Mouse (Mus musculus) kidney, embryonic 16.5 days (tissue): ENCODE data around the gene Prr14. TPM values are rescaled to one million over a fixed set of nuclear protein-coding genes. Genes with fewer than 3 reads are reported as not detected.

Source experiments
- ATAC-seq: fragments of 200-750 bp; cut with Nextera tagmentation; 2 replicates; pipeline ENCODE4 v1.8.0; 2017; ENCODE audit warnings: moderate TSS enrichment; ENCODE audit not compliant: low FRiP score, low TSS enrichment
- H3K27ac ChIP-seq: fragments of 300-500 bp; sonication (generic); 2 replicates; pipeline ENCODE4 v1.5.1; 2014; ENCODE audit warnings: low read length
- H3K27me3 ChIP-seq: fragments of 300-500 bp; sonication (generic); 2 replicates; pipeline ENCODE4 v1.6.1; 2014; ENCODE audit warnings: low read length, control low read depth, mixed read lengths; ENCODE audit not compliant: insufficient read depth
- H3K36me3 ChIP-seq: fragments of 300-500 bp; sonication (generic); 2 replicates; pipeline ENCODE4 v1.6.1; 2014; ENCODE audit warnings: low read length, control low read depth, mixed read lengths; ENCODE audit not compliant: insufficient read depth
- H3K4me1 ChIP-seq: fragments of 300-500 bp; sonication (generic); 2 replicates; pipeline ENCODE4 v1.6.1; 2014; ENCODE audit warnings: low read length, control low read depth, mixed read lengths; ENCODE audit not compliant: insufficient read depth
- H3K4me2 ChIP-seq: fragments of 300-500 bp; sonication (generic); replicated peaks from 2 replicates; pipeline ENCODE4 v1.6.1; 2014; ENCODE audit warnings: low read depth, low read length
- H3K4me3 ChIP-seq: fragments of 300-500 bp; sonication (generic); 2 replicates; pipeline ENCODE4 v1.5.1; 2014; ENCODE audit warnings: mild to moderate bottlenecking, low read length
- H3K9ac ChIP-seq: fragments of 300-500 bp; sonication (generic); replicated peaks from 2 replicates; pipeline ENCODE4 v1.6.1; 2014; ENCODE audit warnings: low read length
- H3K9me3 ChIP-seq: fragments of 300-500 bp; sonication (generic); 2 replicates; pipeline ENCODE4 v1.6.1; 2016; ENCODE audit warnings: low read length, control low read depth
- WGBS: fragments of 180-500 bp; shearing (Covaris S2); extraction: QIAGEN DNeasy Blood & Tissue Kit; methylation state at CpG from one replicate; pipeline ENCODE4 v1.1.7; 2014; 5-methylcytosine and 5-hydroxymethylcytosine counted together
- polyA plus RNA-seq: library from polyadenylated mRNA; unstranded; fragments of >200 nt; fragmentation: Nextera tagmentation; extraction: Ambion mirVana; gene quantifications from 2 replicates; pipeline ENCODE4 v1.2.1, GENCODE M21; 2015

Prr14 gene
- polyA plus RNA-seq, 1 experiment from 2014 or later: 41.9 TPM

DNA sequence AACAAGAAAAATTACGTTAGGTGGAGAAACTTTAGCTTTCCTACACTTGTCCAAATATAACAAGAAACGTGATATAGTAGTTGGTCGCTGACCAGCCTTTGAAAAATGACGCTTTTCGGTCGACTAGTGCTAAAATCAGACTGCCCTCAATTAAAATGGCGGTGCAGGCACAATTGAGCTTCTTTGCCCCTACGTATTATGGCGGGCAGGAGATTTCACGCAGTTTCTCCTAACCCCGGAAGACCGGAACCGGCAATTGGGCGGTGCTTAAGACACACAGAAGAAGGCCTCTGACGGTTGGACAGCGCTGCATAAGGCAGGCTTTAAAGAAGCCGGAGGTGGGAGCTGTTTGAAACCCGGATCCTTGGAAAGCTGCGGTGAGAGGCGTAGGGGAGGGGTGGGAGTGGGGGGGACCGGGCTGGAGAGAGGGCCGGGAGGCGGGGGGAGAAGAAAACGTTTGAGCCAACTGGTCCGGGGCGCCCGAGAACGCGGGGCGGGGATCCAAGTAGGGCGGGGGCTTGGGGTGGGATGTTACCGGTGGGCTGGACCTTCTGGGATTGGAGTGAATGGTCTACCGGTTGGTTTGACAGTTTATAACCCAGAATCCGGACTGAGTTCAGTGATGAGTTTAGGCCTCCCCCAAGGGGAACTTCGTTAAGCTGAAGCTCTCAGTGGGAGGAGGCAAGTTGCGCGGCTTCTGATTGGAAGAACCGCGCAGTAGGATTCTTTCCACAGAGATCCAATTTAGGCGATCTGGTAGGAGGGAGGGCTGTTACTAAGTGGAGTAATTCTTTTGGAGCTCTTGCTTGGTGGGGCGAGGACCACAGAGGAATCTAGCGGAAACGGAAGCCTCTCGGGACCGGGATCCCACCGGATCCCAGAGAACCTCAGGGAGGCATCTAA is 11.6 kb downstream of the Prr14 start:
- Histone ChIP-seq H3K9ac (peak overlapping the region; percentile 93), H3K4me2 (peak overlapping the region; percentile 88), H3K9me3 (peaks cover 3% of the 10 kb centered on the region; the same call in 1 of the 2 replicates), H3K36me3 (peaks cover 43% of the 10 kb centered on the region), H3K4me3 (peak overlapping the region; percentile 67), H3K4me1 (peaks cover 15% of the 10 kb centered on the region), H3K27ac (peak overlapping the region; percentile 99), H3K27me3 (no peaks in the 10 kb centered on the region)
- peak; percentile 94 for ATAC-seq
- WGBS: under 1% methylated on average over 46 of the region's 46 CpGs

GRCm38 (mm10) chr7:127471646-127472010 is 12.2 kb downstream of the Prr14 start:
- Histone ChIP-seq H3K4me2 (peak overlapping the region; percentile 88), H3K36me3 (peaks cover 47% of the 10 kb centered on the region), H3K27me3 (no peaks in the 10 kb centered on the region), H3K9me3 (peaks cover 3% of the 10 kb centered on the region; the same call in 1 of the 2 replicates), H3K9ac (peak overlapping the region; percentile 93), H3K4me3 (peak overlapping the region; percentile 67), H3K4me1 (peaks cover 15% of the 10 kb centered on the region), H3K27ac (peak overlapping the region; percentile 99)
- 1% methylated on average over 25 of the region's 25 CpGs for WGBS
- ATAC-seq: peak; percentile 35

GRCm38 (mm10) chr7:127472060-127472459 is 12.6 kb downstream of the Prr14 start:
- Histone ChIP-seq H3K27ac (peak overlapping the region; percentile 99), H3K9me3 (peaks cover 3% of the 10 kb centered on the region; the same call in 1 of the 2 replicates), H3K27me3 (no peaks in the 10 kb centered on the region), H3K4me2 (peak overlapping the region; percentile 88), H3K36me3 (peaks cover 43% of the 10 kb centered on the region), H3K4me1 (peaks cover 17% of the 10 kb centered on the region), H3K4me3 (peak overlapping the region; percentile 67), H3K9ac (peak overlapping the region; percentile 93)
- WGBS: 2% methylated on average over 7 of the region's 7 CpGs
- ATAC-seq: no peak

DNA sequence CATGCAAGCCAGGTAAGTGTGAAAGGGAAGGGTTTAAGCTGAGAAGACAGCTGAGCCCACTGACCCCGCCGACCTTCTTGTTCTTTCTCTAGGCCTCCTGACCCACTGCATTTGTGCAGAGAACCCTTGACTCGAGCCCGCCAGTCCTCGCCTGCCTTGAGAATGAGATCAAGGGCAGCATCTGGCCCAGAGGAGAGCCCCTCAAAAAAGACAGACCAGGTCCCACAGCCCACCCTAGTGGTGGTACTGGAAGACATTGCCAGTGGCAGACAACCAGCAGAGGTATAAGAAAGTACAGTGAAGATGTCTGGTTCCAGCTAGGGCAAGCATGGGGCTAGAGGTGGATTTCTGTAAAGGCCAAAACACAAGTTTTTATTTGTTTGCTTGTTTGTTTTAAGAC is 14.3 kb downstream of the Prr14 start:
- H3K4me3 ChIP-seq: no peak overlapping the region
- H3K4me1 ChIP-seq: peaks cover 17% of the 10 kb centered on the region
- no peak overlapping the region for H3K4me2 ChIP-seq
- H3K36me3 ChIP-seq: peaks cover 31% of the 10 kb centered on the region
- no peaks in the 10 kb centered on the region for H3K9me3 ChIP-seq
- H3K27me3 ChIP-seq: no peaks in the 10 kb centered on the region
- no peak overlapping the region for H3K9ac ChIP-seq
- no peak for ATAC-seq
- WGBS: 92% methylated on average over 5 of the region's 5 CpGs
- no peak overlapping the region for H3K27ac ChIP-seq

GRCm38 (mm10) chr7:127474378-127475070 is 15.1 kb downstream of the Prr14 start:
- H3K36me3 ChIP-seq: peaks cover 31% of the 10 kb centered on the region
- H3K9me3 ChIP-seq: no peaks in the 10 kb centered on the region
- no peaks in the 10 kb centered on the region for H3K27me3 ChIP-seq
- no peak for ATAC-seq
- 73% methylated on average over 6 of the region's 6 CpGs for WGBS
- H3K4me1 ChIP-seq: peaks cover 16% of the 10 kb centered on the region
- H3K4me2 ChIP-seq: no peak overlapping the region
- no peak overlapping the region for H3K4me3 ChIP-seq
- H3K27ac ChIP-seq: no peak overlapping the region
- H3K9ac ChIP-seq: no peak overlapping the region; the same call in 1 of the 2 replicates

- ATAC-seq: no peak
- 89% methylated on average over 11 of the region's 11 CpGs for WGBS
- H3K9ac ChIP-seq: no peak overlapping the region
- peaks cover 16% of the 10 kb centered on the region for H3K4me1 ChIP-seq
- H3K9me3 ChIP-seq: no peaks in the 10 kb centered on the region
- no peak overlapping the region for H3K4me2 ChIP-seq
- no peak overlapping the region for H3K27ac ChIP-seq
- peaks cover 31% of the 10 kb centered on the region for H3K36me3 ChIP-seq
- H3K4me3 ChIP-seq: no peak overlapping the region
- no peaks in the 10 kb centered on the region for H3K27me3 ChIP-seq
Observed at GRCm38 (mm10) chr7:127475186-127475740, 15.9 kb downstream of the Prr14 start.

- Histone ChIP-seq H3K27me3 (no peaks in the 10 kb centered on the region), H3K36me3 (peaks cover 31% of the 10 kb centered on the region), H3K4me3 (no peak overlapping the region), H3K4me1 (peaks cover 24% of the 10 kb centered on the region), H3K27ac (no peak overlapping the region), H3K9ac (no peak overlapping the region), H3K4me2 (no peak overlapping the region), H3K9me3 (no peaks in the 10 kb centered on the region)
- ATAC-seq: no peak
- WGBS: 95% methylated on average over 11 of the region's 11 CpGs
Observed at GRCm38 (mm10) chr7:127476336-127476735, 16.9 kb downstream of the Prr14 start.

- Histone ChIP-seq H3K27me3 (no peaks in the 10 kb centered on the region), H3K36me3 (peaks cover 31% of the 10 kb centered on the region), H3K4me2 (peak overlapping the region; percentile 46), H3K4me1 (peaks cover 24% of the 10 kb centered on the region), H3K27ac (peak overlapping the region; percentile 98; the same call in 1 of the 2 replicates), H3K4me3 (peak overlapping the region; percentile 92), H3K9ac (peak overlapping the region; percentile 45), H3K9me3 (no peaks in the 10 kb centered on the region)
- 67% methylated on average over 4 of the region's 4 CpGs for WGBS
- ATAC-seq: no peak
Observed at GRCm38 (mm10) chr7:127476855-127477254, 17.4 kb downstream of the Prr14 start.

GRCm38 (mm10) chr7:127477687-127478634 is 18.6 kb downstream of the Prr14 start:
- Histone ChIP-seq H3K9ac (peak overlapping the region; percentile 94), H3K27me3 (no peaks in the 10 kb centered on the region), H3K4me3 (peak overlapping the region; percentile 92), H3K9me3 (no peaks in the 10 kb centered on the region), H3K27ac (peak overlapping the region; percentile 98), H3K4me1 (peaks cover 16% of the 10 kb centered on the region), H3K36me3 (peaks cover 40% of the 10 kb centered on the region), H3K4me2 (peak overlapping the region; percentile 76)
- under 1% methylated on average over 50 of the region's 50 CpGs for WGBS
- ATAC-seq: peak; percentile 97
